Comparison of ENCODE assay signal across 25 mouse cellular contexts in the genomic region with DNA sequence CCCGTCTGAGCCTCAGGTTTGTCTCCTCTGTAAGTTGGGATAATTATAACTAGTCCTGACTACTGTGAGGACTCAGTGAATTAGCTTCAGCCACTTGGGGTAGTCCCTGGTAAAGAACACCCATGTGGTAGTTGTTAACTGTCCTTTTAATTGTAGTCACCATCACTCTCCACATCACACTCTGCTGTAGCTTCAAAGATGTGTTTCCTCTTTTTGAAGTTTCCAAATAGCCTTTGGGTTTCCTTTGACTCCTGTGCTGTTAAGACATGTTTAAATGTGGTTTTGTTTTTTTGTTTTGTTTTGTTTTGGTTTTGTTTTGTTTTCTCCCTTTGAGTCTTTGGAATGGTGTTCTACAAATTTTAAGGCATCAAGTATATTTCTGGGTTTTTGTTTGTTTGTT.
"Had no signal": no experiment of that assay in that cellular context is flagged by ENCODE, and none has a peak within 500 bp of the region (broad histone marks: within the 10 kb centered on the region; RNA-seq: fewer than 3 reads in every experiment).

No protein-coding gene starts in this region.

- H3K4me3 ChIP-seq: heart, adult 2 months; heart, embryonic 13.5 days; heart, embryonic 15.5 days; hindbrain, embryonic 10.5 days; hindbrain, embryonic 13.5 days; hindbrain, embryonic 15.5 days; kidney, embryonic 15.5 days; limb, embryonic 12.5 days; liver, embryonic 13.5 days had no signal

- H3K9me3 ChIP-seq: heart, embryonic 13.5 days; heart, embryonic 15.5 days; hindbrain, embryonic 10.5 days; hindbrain, embryonic 13.5 days; hindbrain, embryonic 15.5 days; kidney, embryonic 15.5 days; limb, embryonic 12.5 days; liver, embryonic 13.5 days had no signal

- H3K27ac ChIP-seq: heart, adult 2 months; heart, embryonic 13.5 days; heart, embryonic 15.5 days; hindbrain, embryonic 10.5 days; hindbrain, embryonic 13.5 days; hindbrain, embryonic 15.5 days; hindbrain, postnatal 0 days; kidney, embryonic 15.5 days; kidney, postnatal 0 days; limb, embryonic 12.5 days; liver, embryonic 13.5 days had no signal

- DNase-seq: gastrocnemius, postnatal 14 days; heart, adult 11 months; heart, adult 2 months; heart, postnatal 14 days; heart, postnatal 36 days; kidney, adult 11 months; kidney, adult 2 months; kidney, adult 9 months; kidney, postnatal 14 days; kidney, postnatal 36 days; layer of hippocampus, adult 9-11 months; layer of hippocampus, postnatal 36 days; left cerebral cortex, postnatal 4 days; liver; liver, embryonic 13.5 days had no signal

- ATAC-seq: hindbrain, postnatal 0 days; intestine, embryonic 16.5 days had no signal

- H3K27me3 ChIP-seq: heart, embryonic 13.5 days; heart, embryonic 15.5 days; hindbrain, embryonic 13.5 days; hindbrain, embryonic 15.5 days; kidney, embryonic 15.5 days; limb, embryonic 12.5 days; liver, embryonic 13.5 days had no signal

- H3K36me3 ChIP-seq: heart, embryonic 13.5 days; heart, embryonic 15.5 days; hindbrain, embryonic 10.5 days; hindbrain, embryonic 13.5 days; hindbrain, embryonic 15.5 days; kidney, embryonic 15.5 days; limb, embryonic 12.5 days; liver, embryonic 13.5 days had no signal
